Mouse (Mus musculus) liver, adult 2 months (tissue): Measurements from ENCODE around the gene Olfr1145. TPM values are rescaled to one million over a fixed set of nuclear protein-coding genes. Genes with fewer than 3 reads are reported as not detected.

Experiments
- DNase-seq: peaks from one replicate; pipeline ENCODE4 v3.0.0-alpha.2; 2011; ENCODE audit warnings: low read depth, low spot score; ENCODE audit errors: extremely low read depth
- H3K27ac ChIP-seq: fragments of 200-500 bp; replicated peaks from 2 replicates; pipeline ENCODE4 v1.5.1; 2012; ENCODE audit warnings: low read depth, mild to moderate bottlenecking, control low read depth, inconsistent platforms, low read length; ENCODE audit not compliant: insufficient read depth
- H3K27me3 ChIP-seq: fragments of 200-500 bp; 2 replicates; pipeline ENCODE4 v1.6.1; 2012; ENCODE audit warnings: mild to moderate bottlenecking, moderate library complexity, low read length, inconsistent platforms; ENCODE audit not compliant: control insufficient read depth, insufficient read depth
- H3K36me3 ChIP-seq: fragments of 200-500 bp; 2 replicates; pipeline ENCODE4 v1.6.1; 2012; ENCODE audit warnings: low read length, inconsistent platforms; ENCODE audit not compliant: control insufficient read depth, insufficient read depth
- H3K4me1 ChIP-seq: fragments of 200-500 bp; 2 replicates; pipeline ENCODE4 v1.6.1; 2011; ENCODE audit warnings: low read length; ENCODE audit not compliant: control insufficient read depth, insufficient read depth
- H3K4me3 ChIP-seq: fragments of 200-500 bp; 2 replicates; pipeline ENCODE4 v1.5.1; 2011; ENCODE audit warnings: low read depth, mild to moderate bottlenecking, control low read depth, low read length, moderate library complexity; ENCODE audit not compliant: insufficient read depth
- H3K79me2 ChIP-seq: fragments of 200-500 bp; 2 replicates; pipeline ENCODE4 v1.6.1; 2012; ENCODE audit warnings: inconsistent platforms, mild to moderate bottlenecking, low read length, moderate library complexity; ENCODE audit not compliant: control insufficient read depth, insufficient read depth
- H3K9ac ChIP-seq: fragments of 200-500 bp; 2 replicates; pipeline ENCODE4 v1.6.1; 2012; ENCODE audit warnings: low read depth, mild to moderate bottlenecking, control low read depth, inconsistent platforms, low read length
- CTCF ChIP-seq: fragments of 200-500 bp; IDR thresholded peaks from 2 replicates; pipeline ENCODE4 v1.5.1; 2011; ENCODE audit warnings: low read depth, low read length, control low read depth
- POLR2A ChIP-seq: fragments of 200-500 bp; IDR thresholded peaks from 2 replicates; pipeline ENCODE4 v1.6.1; 2011; ENCODE audit warnings: low read length, control low read depth; ENCODE audit not compliant: insufficient read depth; ENCODE audit errors: extremely low read depth
- WGBS: fragments of 180-500 bp; shearing (Covaris S2); methylation state at CpG from one replicate; pipeline ENCODE4 v1.1.7; 2018; 5-methylcytosine and 5-hydroxymethylcytosine counted together
- polyA plus RNA-seq: library from polyadenylated mRNA; depleted of rRNA; stranded (reverse); fragments of >200 nt; gene quantifications from 2 replicates; pipeline ENCODE4 v1.2.3, GENCODE M21; 2012; rRNA removed
- total RNA-seq: library from RNA; depleted of rRNA; stranded (reverse); fragments of >200 nt; gene quantifications from 2 replicates; pipeline ENCODE4 v1.2.3, GENCODE M21; 2014; rRNA removed

Olfr1145 gene
- total RNA-seq = not detected in 2 replicates
- polyA plus RNA-seq = not detected in 2 replicates

DNA sequence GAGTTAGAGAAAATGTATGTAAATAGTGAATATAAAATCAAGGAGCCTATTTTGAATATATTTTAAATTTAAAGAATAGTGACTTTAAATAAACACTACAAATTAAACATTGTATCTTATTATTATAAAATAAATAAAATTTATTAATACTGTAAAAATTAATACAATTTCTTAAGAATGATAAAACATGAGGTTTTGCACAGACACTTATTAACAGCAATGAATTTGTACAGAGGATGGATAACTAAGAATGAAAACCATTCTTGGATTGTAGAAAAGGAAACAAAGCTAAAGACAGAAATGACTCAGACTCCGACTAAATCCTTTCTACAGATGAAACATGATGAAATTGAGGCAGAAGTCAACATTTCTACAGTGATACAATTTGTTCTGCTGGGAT, at the start of gene Olfr1145:
Olfr1145 (plus strand) TSS at position 301 of the 400 bp plus-strand sequence.
- H3K4me1 ChIP-seq = no peaks in the 10 kb centered on the region
- H3K79me2 ChIP-seq = no peaks in the 10 kb centered on the region
- TF ChIP-seq CTCF (no peak), POLR2A (no peak)
- 63% methylated on average over 1 of the region's 1 CpGs for WGBS
- H3K27me3 ChIP-seq = no peaks in the 10 kb centered on the region
- H3K27ac ChIP-seq = no peak within 1 kb of the TSS
- H3K36me3 ChIP-seq = no peaks in the 10 kb centered on the region
- no peak for DNase-seq
- no peak within 1 kb of the TSS for H3K4me3 ChIP-seq
- H3K9ac ChIP-seq = no peak within 1 kb of the TSS

GRCm38 (mm10) chr2:87776143-87776542, 33.5 kb upstream of the Olfr1145 start:
- no peak overlapping the region for H3K27ac ChIP-seq
- no peaks in the 10 kb centered on the region for H3K4me1 ChIP-seq
- no peak overlapping the region for H3K9ac ChIP-seq
- no peaks in the 10 kb centered on the region for H3K27me3 ChIP-seq
- no peak overlapping the region for H3K4me3 ChIP-seq
- no peaks in the 10 kb centered on the region for H3K36me3 ChIP-seq
- TF ChIP-seq POLR2A (no peak), CTCF (no peak)
- DNase-seq = peak; percentile 3
- WGBS = 36% methylated on average over 1 of the region's 1 CpGs
- H3K79me2 ChIP-seq = no peaks in the 10 kb centered on the region

GRCm38 (mm10) chr2:87779183-87779582, 30.4 kb upstream of the Olfr1145 start, which contains the start of gene Olfr152:
Gene Olfr152 (plus strand): TSS chr2:87779483.
- H3K9ac ChIP-seq = no peak within 1 kb of the TSS
- TF ChIP-seq CTCF (no peak), POLR2A (no peak)
- no peaks in the 10 kb centered on the region for H3K4me1 ChIP-seq
- H3K27ac ChIP-seq = no peak within 1 kb of the TSS
- no peak within 1 kb of the TSS for H3K4me3 ChIP-seq
- no peaks in the 10 kb centered on the region for H3K36me3 ChIP-seq
- WGBS = 74% methylated on average over 4 of the region's 4 CpGs
- H3K27me3 ChIP-seq = no peaks in the 10 kb centered on the region
- no peak for DNase-seq
- no peaks in the 10 kb centered on the region for H3K79me2 ChIP-seq

GRCm38 (mm10) chr2:87800292-87800691, 9.3 kb upstream of the Olfr1145 start, which contains the start of gene Olfr1143:
Gene Olfr1143 (plus strand): TSS chr2:87800592.
- TF ChIP-seq CTCF (no peak), POLR2A (no peak)
- H3K27me3 ChIP-seq = no peaks in the 10 kb centered on the region
- H3K4me1 ChIP-seq = no peaks in the 10 kb centered on the region
- no peak within 1 kb of the TSS for H3K4me3 ChIP-seq
- no peak within 1 kb of the TSS for H3K27ac ChIP-seq
- no peaks in the 10 kb centered on the region for H3K79me2 ChIP-seq
- DNase-seq = no peak
- no peak within 1 kb of the TSS for H3K9ac ChIP-seq
- no peaks in the 10 kb centered on the region for H3K36me3 ChIP-seq

DNA sequence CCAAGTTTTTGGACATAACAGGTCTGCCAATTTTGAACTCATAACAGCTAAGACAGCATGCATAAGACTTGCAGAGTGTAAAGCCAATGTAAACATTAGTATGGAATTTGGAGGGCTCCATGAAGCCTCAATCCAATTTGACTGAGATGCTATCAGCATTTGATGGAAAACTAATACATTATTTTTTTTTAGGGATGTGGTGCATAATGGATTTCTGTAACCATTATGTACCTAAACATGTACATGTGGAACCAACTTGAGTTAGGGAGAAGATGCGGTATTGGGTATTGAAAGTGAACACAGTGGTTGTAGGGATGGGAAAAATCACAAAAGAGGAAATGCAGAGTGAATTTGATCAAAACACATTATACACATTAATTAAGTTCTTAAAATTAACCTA, 20.6 kb downstream of the Olfr1145 start, which contains the start of gene Olfr1148:
Olfr1148 (plus strand) TSS at position 301 of the 400 bp plus-strand sequence.
- WGBS = 93% methylated on average over 1 of the region's 1 CpGs
- TF ChIP-seq POLR2A (no peak), CTCF (no peak)

GRCm38 (mm10) chr2:87843693-87844092, 34.1 kb downstream of the Olfr1145 start, which contains the start of gene Olfr1150-ps1:
Gene Olfr1150-ps1 (plus strand): TSS chr2:87843993.
- 77% methylated on average over 1 of the region's 1 CpGs for WGBS
- Histone ChIP-seq H3K4me1 (peaks cover 5% of the 10 kb centered on the region; the same call in 1 of the 2 replicates), H3K79me2 (no peaks in the 10 kb centered on the region), H3K4me3 (no peak within 1 kb of the TSS), H3K36me3 (no peaks in the 10 kb centered on the region), H3K27ac (no peak within 1 kb of the TSS), H3K9ac (no peak within 1 kb of the TSS), H3K27me3 (no peaks in the 10 kb centered on the region)
- no peak for TF ChIP-seq CTCF
- no peak for TF ChIP-seq POLR2A
- no peak for DNase-seq

More for the DNA sequence above, 20.6 kb downstream of the Olfr1145 start, which contains the start of gene Olfr1148:
- Histone ChIP-seq H3K36me3 (no peaks in the 10 kb centered on the region), H3K27ac (no peak within 1 kb of the TSS), H3K9ac (no peak within 1 kb of the TSS), H3K4me1 (no peaks in the 10 kb centered on the region), H3K27me3 (no peaks in the 10 kb centered on the region), H3K4me3 (no peak within 1 kb of the TSS), H3K79me2 (no peaks in the 10 kb centered on the region)
- no peak for DNase-seq
